Mouse (Mus musculus) kidney, postnatal 0 days (tissue): Measurements from ENCODE around the gene Gm20388. TPM values are rescaled to one million over a fixed set of nuclear protein-coding genes. Genes with fewer than 3 reads are reported as not detected.

ENCODE experiments used
- ATAC-seq: fragments of 200-750 bp; cut with Nextera tagmentation; replicated peaks from 2 replicates; pipeline ENCODE4 v1.8.0; 2017; ENCODE audit warnings: low read depth, moderate number of reproducible peaks, moderate TSS enrichment, moderate library complexity; ENCODE audit not compliant: low FRiP score
- DNase-seq: peaks from one replicate; pipeline ENCODE4 v3.0.0-alpha.2; 2016; ENCODE audit warnings: low spot score
- H3K27ac ChIP-seq: fragments of 300-500 bp; sonication (generic); 2 replicates; pipeline ENCODE4 v1.5.1; 2014; ENCODE audit warnings: mild to moderate bottlenecking
- H3K27me3 ChIP-seq: fragments of 300-500 bp; sonication (generic); 2 replicates; pipeline ENCODE4 v1.6.1; 2014; ENCODE audit warnings: low read length, mixed read lengths; ENCODE audit not compliant: insufficient read depth
- H3K36me3 ChIP-seq: fragments of 300-500 bp; sonication (generic); 2 replicates; pipeline ENCODE4 v1.6.1; 2014; ENCODE audit warnings: low read length, mixed read lengths; ENCODE audit not compliant: insufficient read depth
- H3K4me1 ChIP-seq: fragments of 300-500 bp; sonication (generic); replicated peaks from 2 replicates; pipeline ENCODE4 v1.6.1; 2014; ENCODE audit warnings: antibody characterized with exemption, low read length, mixed read lengths; ENCODE audit not compliant: insufficient read depth
- H3K4me2 ChIP-seq: fragments of 300-500 bp; sonication (generic); 2 replicates; pipeline ENCODE4 v1.6.1; 2014; ENCODE audit warnings: mild to moderate bottlenecking, low read length, moderate library complexity, mixed read lengths
- H3K4me3 ChIP-seq: fragments of 300-500 bp; sonication (generic); replicated peaks from 2 replicates; pipeline ENCODE4 v1.5.1; 2014; ENCODE audit warnings: low read depth, low read length
- H3K9ac ChIP-seq: fragments of 300-500 bp; sonication (generic); 2 replicates; pipeline ENCODE4 v1.6.1; 2014; ENCODE audit warnings: low read depth, low read length
- H3K9me3 ChIP-seq: fragments of 300-500 bp; sonication (generic); replicated peaks from 2 replicates; pipeline ENCODE4 v1.6.1; 2016; ENCODE audit warnings: low read length, inconsistent platforms, mixed read lengths
- CTCF ChIP-seq: IDR thresholded peaks from 2 replicates; pipeline ENCODE4 v1.5.1; 2016; ENCODE audit warnings: antibody characterized with exemption, low read depth, mild to moderate bottlenecking, moderate library complexity
- WGBS: fragments of 180-500 bp; shearing (Covaris S2); extraction: QIAGEN DNeasy Blood & Tissue Kit; methylation state at CpG from one replicate; pipeline ENCODE4 v1.1.7; 2014; 5-methylcytosine and 5-hydroxymethylcytosine counted together
- polyA plus RNA-seq: library from polyadenylated mRNA; unstranded; fragments of >200 nt; fragmentation: Nextera tagmentation; extraction: Ambion mirVana; gene quantifications from 2 replicates; pipeline ENCODE4 v1.2.1, GENCODE M21; 2015

Gm20388 gene
- polyA plus RNA-seq, 1 experiment from 2014 or later = not detected

DNA sequence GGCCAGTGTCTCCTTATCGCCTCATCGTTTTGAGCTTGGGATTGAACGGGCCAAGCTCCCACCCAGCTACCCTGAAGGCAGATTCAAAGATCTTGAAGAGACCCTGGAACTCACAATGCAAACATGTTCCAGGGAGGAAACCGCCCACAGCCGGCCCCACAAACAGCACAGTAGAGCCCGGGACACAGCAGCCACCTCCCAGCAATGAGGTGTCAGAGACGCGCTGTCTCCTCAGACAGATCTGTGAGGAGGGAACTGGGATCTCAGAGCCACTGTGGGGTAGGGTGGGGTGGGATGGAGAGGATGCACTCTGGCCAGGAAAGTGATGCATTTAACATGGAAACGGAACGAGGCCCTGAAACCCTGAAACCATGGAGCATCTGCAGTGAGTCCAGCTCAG lies 2207.5 kb downstream of the Gm20388 start:
- Histone ChIP-seq H3K4me3 (no peak overlapping the region), H3K9ac (no peak overlapping the region), H3K4me2 (no peak overlapping the region), H3K9me3 (no peaks in the 10 kb centered on the region), H3K4me1 (no peaks in the 10 kb centered on the region), H3K27me3 (no peaks in the 10 kb centered on the region), H3K36me3 (no peaks in the 10 kb centered on the region), H3K27ac (no peak overlapping the region)
- WGBS = 68% methylated on average over 10 of the region's 10 CpGs
- TF ChIP-seq CTCF = no peak
- ATAC-seq (no peak), DNase-seq (no peak)

DNA sequence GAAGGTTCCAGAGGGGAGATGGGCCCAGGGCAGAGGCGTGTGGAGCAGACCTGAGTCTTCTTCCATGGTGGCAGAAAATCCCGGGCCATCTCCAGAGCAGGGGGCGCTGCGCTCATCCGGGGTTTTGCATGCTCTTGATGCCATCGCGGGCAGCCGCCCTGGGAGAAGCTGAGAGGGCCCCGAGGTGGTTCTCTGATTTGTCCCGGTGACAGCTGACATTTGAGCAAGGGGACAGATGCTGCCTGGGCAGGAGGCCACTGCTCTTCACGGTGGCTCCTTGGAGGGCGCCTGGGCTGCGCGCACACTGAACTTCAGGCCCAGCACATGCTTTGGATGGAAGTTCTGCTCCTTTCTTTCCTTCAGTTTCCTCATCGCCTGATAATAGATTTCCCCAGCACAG lies 2207.9 kb downstream of the Gm20388 start:
- ATAC-seq = no peak
- TF ChIP-seq CTCF = no peak
- Histone ChIP-seq H3K36me3 (no peaks in the 10 kb centered on the region), H3K9ac (no peak overlapping the region), H3K4me1 (no peaks in the 10 kb centered on the region), H3K9me3 (no peaks in the 10 kb centered on the region), H3K4me2 (no peak overlapping the region), H3K27me3 (no peaks in the 10 kb centered on the region), H3K4me3 (no peak overlapping the region), H3K27ac (no peak overlapping the region)
- no peak for DNase-seq
- 73% methylated on average over 15 of the region's 15 CpGs for WGBS

DNA sequence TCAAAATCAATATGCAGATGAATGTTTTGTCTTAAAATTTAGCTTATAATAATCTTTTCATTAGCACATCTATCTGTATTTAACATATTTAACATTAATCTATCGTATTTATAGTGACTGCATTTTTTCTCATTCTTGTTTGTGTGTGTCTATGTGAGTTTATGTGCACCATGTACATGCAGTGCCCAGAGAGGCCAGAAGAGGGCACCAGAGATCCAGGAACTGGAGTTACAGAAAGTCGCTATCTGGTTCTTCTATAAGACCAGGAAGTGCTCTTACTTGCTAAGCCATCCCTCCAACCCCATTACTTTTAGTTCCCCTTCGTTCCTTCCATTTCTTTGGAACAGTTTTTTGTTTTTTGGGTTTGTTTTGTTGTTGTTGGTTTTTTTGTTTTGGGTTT lies 2213.7 kb downstream of the Gm20388 start:
- ATAC-seq (no peak), DNase-seq (no peak)
- 96% methylated on average over 3 of the region's 3 CpGs for WGBS
- H3K27me3 ChIP-seq = no peaks in the 10 kb centered on the region
- no peak overlapping the region for H3K4me2 ChIP-seq
- no peak overlapping the region for H3K4me3 ChIP-seq
- no peaks in the 10 kb centered on the region for H3K9me3 ChIP-seq
- H3K36me3 ChIP-seq = no peaks in the 10 kb centered on the region
- no peak overlapping the region for H3K9ac ChIP-seq
- peak; percentile 58 for TF ChIP-seq CTCF
- no peaks in the 10 kb centered on the region for H3K4me1 ChIP-seq
- no peak overlapping the region for H3K27ac ChIP-seq

DNA sequence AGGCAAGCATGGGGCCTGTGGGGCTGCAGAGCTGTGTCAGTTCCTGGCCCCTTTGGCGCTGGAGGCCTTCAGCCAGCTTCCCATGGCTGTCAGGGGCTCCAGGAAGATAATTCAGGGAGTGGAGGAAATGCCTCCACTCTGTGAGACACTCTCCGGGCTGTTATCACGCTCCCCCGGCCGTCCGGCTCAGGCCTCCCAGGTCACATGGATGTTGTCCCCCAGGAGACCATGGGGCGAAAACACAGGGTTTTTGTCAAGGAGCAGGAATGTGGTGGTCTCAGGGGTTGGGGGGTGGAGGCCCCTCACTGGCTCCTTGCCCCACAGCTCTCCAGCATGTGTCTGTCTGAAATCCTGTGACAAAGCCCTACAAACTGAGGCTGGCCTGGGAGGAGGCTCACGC lies 2216.0 kb downstream of the Gm20388 start:
- H3K4me2 ChIP-seq = no peak overlapping the region
- H3K36me3 ChIP-seq = no peaks in the 10 kb centered on the region
- no peak overlapping the region for H3K27ac ChIP-seq
- H3K4me1 ChIP-seq = no peaks in the 10 kb centered on the region
- ATAC-seq = no peak
- WGBS = 39% methylated on average over 8 of the region's 8 CpGs
- no peak overlapping the region for H3K4me3 ChIP-seq
- H3K9me3 ChIP-seq = no peaks in the 10 kb centered on the region
- no peak for DNase-seq
- no peak for TF ChIP-seq CTCF
- 0 out of 2 replicates have a peak overlapping the region, but pooled peaks have one; percentile 4 for H3K9ac ChIP-seq
- no peaks in the 10 kb centered on the region for H3K27me3 ChIP-seq

DNA sequence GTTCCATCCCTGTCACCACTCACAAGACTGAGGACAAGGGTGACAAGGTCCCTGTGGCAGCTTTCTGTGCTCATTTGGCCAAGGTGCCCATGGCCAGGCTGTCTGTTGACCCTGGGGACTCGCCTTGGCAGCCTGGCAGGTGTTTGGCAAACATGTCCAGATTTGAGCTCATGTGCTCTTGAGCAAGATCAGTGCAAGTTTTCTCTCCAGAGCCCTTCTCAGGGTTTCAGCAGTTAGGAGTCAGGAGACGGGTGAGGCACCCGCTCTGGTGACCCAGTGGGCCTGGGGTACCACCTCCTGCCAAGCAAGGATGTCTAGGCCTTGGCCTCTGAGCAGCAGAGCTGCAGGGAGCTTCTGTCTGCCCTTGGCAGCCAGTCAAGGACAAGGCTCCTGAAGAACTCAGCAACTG lies 2223.5 kb downstream of the Gm20388 start:
- Histone ChIP-seq H3K36me3 (no peaks in the 10 kb centered on the region), H3K27me3 (no peaks in the 10 kb centered on the region), H3K9ac (0 out of 2 replicates have a peak overlapping the region, but pooled peaks have one; percentile 23), H3K27ac (no peak overlapping the region), H3K4me1 (no peaks in the 10 kb centered on the region), H3K9me3 (no peaks in the 10 kb centered on the region), H3K4me3 (no peak overlapping the region), H3K4me2 (no peak overlapping the region)
- DNase-seq (no peak), ATAC-seq (no peak)
- no peak for TF ChIP-seq CTCF
- 87% methylated on average over 3 of the region's 3 CpGs for WGBS

DNA sequence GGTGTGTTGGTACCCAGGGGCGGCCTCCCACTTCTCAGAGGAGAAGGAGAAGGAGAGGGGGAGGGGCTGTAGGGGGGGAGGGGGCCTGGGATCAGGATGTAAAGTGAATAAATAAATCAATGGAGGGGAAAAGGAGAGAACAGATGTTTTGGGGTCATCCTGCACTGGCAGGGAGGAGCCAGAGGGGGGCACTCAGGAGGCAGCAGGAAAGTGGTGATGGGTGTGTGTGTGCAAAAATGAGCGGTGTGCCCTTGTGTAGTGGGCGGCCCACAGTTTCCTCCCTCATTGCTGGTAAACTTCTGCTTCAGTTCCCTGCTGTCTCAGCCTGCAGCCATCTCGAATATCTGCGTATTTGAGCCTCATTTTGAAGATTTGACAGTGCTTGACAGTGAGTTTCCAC lies 2224.9 kb downstream of the Gm20388 start:
- DNase-seq (no peak), ATAC-seq (no peak)
- H3K36me3 ChIP-seq = no peaks in the 10 kb centered on the region
- H3K27me3 ChIP-seq = no peaks in the 10 kb centered on the region
- H3K9me3 ChIP-seq = no peaks in the 10 kb centered on the region
- no peaks in the 10 kb centered on the region for H3K4me1 ChIP-seq
- H3K4me3 ChIP-seq = no peak overlapping the region
- no peak overlapping the region for H3K27ac ChIP-seq
- WGBS = 70% methylated on average over 5 of the region's 5 CpGs
- no peak overlapping the region for H3K9ac ChIP-seq
- no peak overlapping the region for H3K4me2 ChIP-seq
- TF ChIP-seq CTCF = peak; percentile 25; the same call in 1 of the 2 replicates

DNA sequence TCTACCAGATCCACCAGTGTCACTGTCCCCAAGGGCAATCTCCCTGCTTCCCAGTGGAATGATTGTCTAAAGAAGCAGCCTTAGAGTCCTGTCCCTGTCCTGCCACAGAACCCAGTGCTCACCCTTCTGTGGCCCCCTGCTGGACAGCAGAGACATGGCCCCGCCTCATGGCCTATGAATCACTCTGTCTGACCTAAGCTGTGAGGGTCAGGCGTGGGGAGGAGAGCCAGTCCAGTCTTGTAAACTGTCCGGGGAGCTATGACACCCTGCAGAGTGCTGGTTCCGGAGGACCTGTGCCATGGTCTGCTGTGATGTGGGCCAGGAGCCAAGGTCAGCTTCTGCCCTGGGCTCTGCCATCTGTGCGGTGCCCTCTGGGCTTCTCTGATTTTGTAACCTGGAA lies 2229.1 kb downstream of the Gm20388 start:
- Histone ChIP-seq H3K27me3 (no peaks in the 10 kb centered on the region), H3K27ac (no peak overlapping the region), H3K4me1 (0 out of 2 replicates have a peak, but pooled peaks cover 4% of the 10 kb centered on the region), H3K9ac (no peak overlapping the region), H3K4me3 (no peak overlapping the region), H3K36me3 (no peaks in the 10 kb centered on the region), H3K9me3 (no peaks in the 10 kb centered on the region), H3K4me2 (no peak overlapping the region)
- ATAC-seq (peak; percentile 88), DNase-seq (peak; percentile 93)
- WGBS = 26% methylated on average over 5 of the region's 5 CpGs
- peak; percentile 92 for TF ChIP-seq CTCF
